7 mouse cellular contexts compared by ENCODE assay signal in genomic region chrX:56610318-56610694, GRCm38 (mm10). TPM values are rescaled to one million over a fixed set of nuclear protein-coding genes. Genes with fewer than 3 reads are reported as not detected.
DNase-seq lines count a peak whose midpoint lies in the region; ATAC-seq and TF ChIP-seq lines count a peak whose summit lies in the region.

No protein-coding gene starts in this region.

- H3K4me2 ChIP-seq in forebrain, embryonic 16.5 days (ENCODE audit: low read length): peak overlapping the region; percentile 58
- H3K4me2 ChIP-seq in limb, embryonic 15.5 days: peak overlapping the region; percentile 46
- H3K4me2 ChIP-seq in neural tube, embryonic 15.5 days: peak overlapping the region; percentile 53

- peak overlapping the region; percentile 66 for H3K9ac ChIP-seq in forebrain, embryonic 16.5 days (replicated peaks; ENCODE audit: low read depth, low read length)
- peak overlapping the region; percentile 44 for H3K9ac ChIP-seq in limb, embryonic 15.5 days
- H3K9ac ChIP-seq in neural tube, embryonic 15.5 days (replicated peaks): peak overlapping the region; percentile 53

- peaks cover 6% of the 10 kb centered on the region for H3K4me1 ChIP-seq in forebrain, embryonic 16.5 days (replicated peaks; ENCODE audit: control insufficient read depth, insufficient read depth, low read length)
- peaks cover 3% of the 10 kb centered on the region; the same call in 1 of the 2 replicates for H3K4me1 ChIP-seq in limb, embryonic 15.5 days
- peaks cover 11% of the 10 kb centered on the region; the same call in 1 of the 2 replicates for H3K4me1 ChIP-seq in neural tube, embryonic 15.5 days

- peak; percentile 54 for ATAC-seq in forebrain, embryonic 16.5 days
- ATAC-seq in limb, embryonic 15.5 days (ENCODE audit: insufficient number of reproducible peaks, low FRiP score, low TSS enrichment, low read depth): no peak
- ATAC-seq in neural tube, embryonic 15.5 days (ENCODE audit: low FRiP score): peak; percentile 48

- no peak for TF ChIP-seq POLR2A in brain, embryonic 14.5 days (IDR thresholded peaks at IDR 0.05; ENCODE audit: borderline replicate concordance, extremely low read depth, insufficient read depth, insufficient read length, poor library complexity, severe bottlenecking)

- DNase-seq in left cerebral cortex, adult 11 months (ENCODE audit: low spot score): peak; percentile 4
- no peak for DNase-seq in left cerebral cortex, adult 9 months (ENCODE audit: low spot score in 2 of 2)
- peak; percentile 31 for DNase-seq in brain, embryonic 14.5 days (ENCODE audit: low read depth)
- no peak for DNase-seq in layer of hippocampus, adult 8-10 months (ENCODE audit: low spot score in 2 of 2)

- WGBS in forebrain, embryonic 16.5 days: 20% methylated on average over 13 of the region's 13 CpGs
- 12% methylated on average over 13 of the region's 13 CpGs for WGBS in limb, embryonic 15.5 days
- 19% methylated on average over 13 of the region's 13 CpGs for WGBS in neural tube, embryonic 15.5 days

- H3K4me3 ChIP-seq in forebrain, embryonic 16.5 days (replicated peaks; ENCODE audit: low read length): peak overlapping the region; percentile 51
- peak overlapping the region; percentile 59 for H3K4me3 ChIP-seq in limb, embryonic 15.5 days
- peak overlapping the region; percentile 58 for H3K4me3 ChIP-seq in neural tube, embryonic 15.5 days (replicated peaks)

- peak overlapping the region; percentile 70; the same call in 1 of the 2 replicates for H3K27ac ChIP-seq in forebrain, embryonic 16.5 days (ENCODE audit: low read length)
- H3K27ac ChIP-seq in limb, embryonic 15.5 days: peak overlapping the region; percentile 87; the same call in 1 of the 2 replicates
- H3K27ac ChIP-seq in neural tube, embryonic 15.5 days (replicated peaks): peak overlapping the region; percentile 91

- H3K9me3 ChIP-seq in forebrain, embryonic 16.5 days (ENCODE audit: control insufficient read depth, low read length): no peaks in the 10 kb centered on the region
- no peaks in the 10 kb centered on the region for H3K9me3 ChIP-seq in limb, embryonic 15.5 days
- H3K9me3 ChIP-seq in neural tube, embryonic 15.5 days (replicated peaks): no peaks in the 10 kb centered on the region

- no peaks in the 10 kb centered on the region for H3K36me3 ChIP-seq in forebrain, embryonic 16.5 days (ENCODE audit: control insufficient read depth, insufficient read depth)
- no peaks in the 10 kb centered on the region for H3K36me3 ChIP-seq in limb, embryonic 15.5 days
- H3K36me3 ChIP-seq in neural tube, embryonic 15.5 days: no peaks in the 10 kb centered on the region

- H3K27me3 ChIP-seq in forebrain, embryonic 16.5 days (replicated peaks; ENCODE audit: control insufficient read depth, insufficient read depth, low read length): no peaks in the 10 kb centered on the region
- no peaks in the 10 kb centered on the region for H3K27me3 ChIP-seq in limb, embryonic 15.5 days
- H3K27me3 ChIP-seq in neural tube, embryonic 15.5 days (replicated peaks): no peaks in the 10 kb centered on the region

- no peak for TF ChIP-seq CTCF in brain, embryonic 14.5 days (IDR thresholded peaks at IDR 0.05; ENCODE audit: borderline replicate concordance, extremely low read depth, insufficient read depth, insufficient read length)

RNA-seq across cellular contexts. Expression of gene Slc9a6, which starts 0.7 kb away (rescaled TPM):
- polyA plus RNA-seq in brain, embryonic 14.5 days (2012; rRNA removed): 56.3 and 70.0 TPM in 2 replicates
- polyA plus RNA-seq in forebrain, embryonic 16.5 days (2015; fragmentation: Nextera tagmentation; extraction: Ambion mirVana): 53.3 and 54.4 TPM in 2 replicates
- 12.3 and 16.7 TPM in 2 replicates for polyA plus RNA-seq in limb, embryonic 15.5 days (2015; fragmentation: Nextera tagmentation; extraction: Ambion mirVana)
- polyA plus RNA-seq in neural tube, embryonic 15.5 days (2015; fragmentation: Nextera tagmentation; extraction: Ambion mirVana): 53.6 and 61.9 TPM in 2 replicates
- 100 to 1,000 TPM in 3 of 4 experiments, 10 to 100 TPM in 1; 99.2 to 107 (median 104) TPM for total RNA-seq in layer of hippocampus, adult 8-10 months (2022)

RNA-seq across cellular contexts. Expression of gene Mmgt1, which starts 12.4 kb away (rescaled TPM):
- 37.8 and 45.5 TPM in 2 replicates for polyA plus RNA-seq in brain, embryonic 14.5 days (2012; rRNA removed)
- polyA plus RNA-seq in forebrain, embryonic 16.5 days (2015; fragmentation: Nextera tagmentation; extraction: Ambion mirVana): 52.1 and 58.7 TPM in 2 replicates
- 24.3 and 24.5 TPM in 2 replicates for polyA plus RNA-seq in limb, embryonic 15.5 days (2015; fragmentation: Nextera tagmentation; extraction: Ambion mirVana)
- 48.7 and 52.2 TPM in 2 replicates for polyA plus RNA-seq in neural tube, embryonic 15.5 days (2015; fragmentation: Nextera tagmentation; extraction: Ambion mirVana)
- total RNA-seq in layer of hippocampus, adult 8-10 months (2022): 10 to 100 TPM; 22.7 to 26.4 (median 24.6) TPM

Comparison
In these comparisons a context has a peak if more than half of its experiments do, and no peak if none do; other contexts are left out.
1. DNase-seq: peak in left cerebral cortex, adult 11 months (single experiment) and brain, embryonic 14.5 days (single experiment); none in left cerebral cortex, adult 9 months (0 of 2) and layer of hippocampus, adult 8-10 months (0 of 2).
2. Peak in every context shown above with its lines, with median percentiles within 50 percentile points of each other: H3K27ac ChIP-seq, H3K4me2 ChIP-seq, H3K4me3 ChIP-seq and H3K9ac ChIP-seq.